Mouse (Mus musculus): ENCODE measurements around the gene Ggt1.

Ggt1 gene

DNA sequence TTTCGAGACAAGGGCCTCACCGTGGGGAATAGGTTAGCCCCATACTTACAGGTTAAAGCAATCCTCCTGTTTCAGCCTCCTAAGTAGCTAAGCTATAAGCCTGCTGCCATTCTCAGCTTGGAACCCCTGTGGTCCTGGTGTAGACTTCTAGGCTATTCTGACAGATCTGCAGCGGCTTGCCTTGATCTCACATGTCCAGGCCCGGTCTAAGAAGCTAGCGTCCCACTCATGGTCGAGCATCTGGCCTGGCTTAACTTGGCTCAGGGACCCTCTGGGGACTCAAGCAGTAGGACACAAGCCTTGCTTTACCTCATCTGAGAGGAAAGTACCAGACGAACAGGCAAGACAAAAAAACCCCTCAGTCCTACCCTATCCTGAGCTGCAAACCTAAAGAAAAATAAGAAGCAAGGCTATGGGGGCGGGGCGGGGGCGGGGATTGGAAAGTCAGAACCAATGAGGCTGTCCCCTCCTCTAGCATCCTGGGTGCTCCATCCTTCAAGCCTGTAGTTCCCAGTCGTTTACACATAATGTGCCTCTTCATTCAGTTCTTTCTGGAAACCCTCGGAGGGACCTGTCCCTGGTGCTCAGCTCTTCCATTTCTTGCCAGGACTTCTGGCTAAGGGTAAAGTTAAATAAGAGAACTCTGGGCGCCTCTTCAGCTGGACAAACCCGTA lies 73.8 kb downstream of the Ggt1 start:
- DNase-seq = no peak

DNA sequence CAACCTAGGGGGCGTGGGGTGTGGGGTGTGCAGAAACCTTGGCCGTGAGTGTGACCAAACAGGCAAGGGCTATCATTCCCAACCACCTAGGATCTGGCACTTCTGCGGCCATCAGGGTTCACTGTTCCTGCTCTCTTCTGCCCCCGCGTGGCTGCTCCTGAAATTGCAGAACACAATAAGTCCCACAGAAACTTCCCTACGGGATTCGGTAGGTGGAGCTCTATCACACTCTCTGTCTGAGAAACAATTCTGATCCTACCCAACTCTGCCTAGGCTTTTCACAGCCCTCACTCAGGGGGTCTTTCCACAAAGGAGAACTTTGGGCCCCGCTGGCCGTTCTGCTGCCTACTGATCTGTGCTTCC lies 74.3 kb downstream of the Ggt1 start:
- DNase-seq = peak; percentile 79

Measured in embryo, embryonic 11 days (tissue).